Mouse (Mus musculus): ENCODE results near the gene Rasgef1b.

Gene Rasgef1b

DNA sequence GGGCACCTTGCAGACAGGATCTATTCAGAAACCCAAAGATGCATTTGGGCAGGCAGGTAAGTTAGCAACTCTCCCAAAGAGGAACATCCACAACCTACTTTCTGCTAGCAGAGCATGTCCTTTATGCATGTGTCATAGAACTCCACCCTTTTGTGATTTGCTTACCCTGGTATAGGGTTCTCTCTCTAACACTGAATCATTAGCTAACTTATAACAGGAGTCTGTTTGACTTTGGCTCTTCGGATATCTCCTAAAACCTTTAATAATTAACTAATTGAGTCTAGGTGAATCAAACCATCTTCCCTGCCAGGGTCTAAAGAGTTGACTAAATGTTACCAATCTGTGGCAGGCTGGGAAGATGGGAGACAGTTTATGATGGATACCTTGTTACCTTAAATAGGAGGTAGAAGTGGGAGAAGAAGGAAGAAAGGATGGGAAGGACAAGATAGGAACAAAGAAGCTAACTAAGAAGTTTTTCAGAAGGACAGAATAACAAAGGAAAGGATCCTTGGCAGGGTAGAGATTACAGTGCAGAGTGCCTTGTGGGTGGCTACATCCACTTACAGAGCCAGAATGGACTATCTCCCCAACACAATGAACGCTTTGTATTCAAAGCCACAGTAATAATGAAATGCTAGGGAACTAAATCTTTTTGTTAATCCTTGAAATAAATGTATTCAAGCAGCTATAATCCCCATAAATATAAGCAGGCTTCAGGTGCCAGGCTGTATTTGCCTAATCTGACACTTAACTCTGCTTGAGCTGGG lies 186.7 kb downstream of the Rasgef1b start:
- DNase-seq (ENCODE audit: low read depth, low spot score) = no peak

DNA sequence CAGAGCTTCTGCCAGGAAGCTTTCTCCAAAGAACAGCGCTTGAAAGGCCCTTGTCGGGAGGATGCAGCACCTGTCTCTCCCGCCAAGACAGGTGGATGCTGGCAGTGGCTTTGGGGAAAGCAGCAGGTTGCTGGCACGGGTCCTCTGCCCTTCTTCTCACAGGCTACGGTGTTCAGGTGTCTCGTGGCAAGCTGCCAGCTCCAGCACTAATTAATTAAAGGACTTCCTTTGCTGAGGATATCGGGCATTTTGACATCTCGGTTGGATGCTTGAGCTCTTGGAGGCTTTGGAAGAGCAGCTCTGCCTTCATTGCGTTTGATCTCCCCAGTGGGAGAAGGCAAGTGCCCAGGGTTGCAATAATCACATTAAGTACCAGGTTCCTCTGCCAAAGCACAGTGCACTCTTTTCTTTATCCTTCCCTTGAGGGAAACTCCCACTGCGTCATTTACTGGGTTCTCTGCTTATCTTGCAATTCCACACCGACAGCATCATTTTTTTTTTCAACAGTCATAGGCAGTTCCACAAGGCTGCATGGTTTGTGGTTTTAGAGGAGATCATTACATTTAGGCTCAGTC lies 187.5 kb downstream of the Rasgef1b start:
- no peak for DNase-seq (ENCODE audit: low read depth, low spot score)

DNA sequence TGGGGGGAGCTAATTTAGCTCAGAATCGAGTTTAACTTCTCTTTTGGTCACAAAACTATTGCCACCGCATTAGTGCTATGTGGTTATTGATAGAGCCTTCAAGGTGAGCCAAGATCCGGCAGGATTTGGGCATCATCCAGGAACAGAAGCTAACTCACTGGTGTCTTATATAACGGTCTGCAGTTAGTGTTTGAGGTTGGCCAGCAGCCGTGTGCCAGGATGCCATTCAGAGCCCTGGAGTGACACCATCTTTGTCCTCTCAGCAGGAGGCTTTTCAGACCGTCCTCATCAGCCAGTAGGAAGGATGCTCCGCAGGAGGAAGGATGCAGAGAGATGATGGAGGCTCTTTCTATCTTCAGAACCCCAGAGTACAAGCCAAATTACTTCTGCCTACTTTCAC lies 195.4 kb downstream of the Rasgef1b start:
- no peak for DNase-seq (ENCODE audit: low read depth, low spot score)

DNA sequence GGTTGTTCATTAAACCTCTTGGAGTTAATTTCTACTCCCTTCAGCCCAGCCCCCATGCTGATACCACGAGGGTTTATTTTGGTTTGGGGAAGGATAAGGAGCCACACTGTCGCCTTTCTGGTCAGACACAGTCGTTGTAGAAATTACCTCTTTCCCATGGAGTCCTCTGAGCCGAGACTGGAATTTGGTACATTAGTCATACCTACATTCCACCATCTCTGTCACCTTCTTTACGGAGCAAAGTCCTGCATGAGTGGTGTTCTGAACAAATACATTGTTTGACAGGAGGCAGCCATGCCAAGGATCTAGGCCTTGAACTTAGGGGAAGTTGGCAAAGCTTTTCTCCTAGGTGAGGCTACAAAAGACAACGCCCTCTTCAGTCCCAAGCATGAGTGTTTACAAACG lies 202.1 kb downstream of the Rasgef1b start:
- no peak for DNase-seq (ENCODE audit: low read depth, low spot score)

DNA sequence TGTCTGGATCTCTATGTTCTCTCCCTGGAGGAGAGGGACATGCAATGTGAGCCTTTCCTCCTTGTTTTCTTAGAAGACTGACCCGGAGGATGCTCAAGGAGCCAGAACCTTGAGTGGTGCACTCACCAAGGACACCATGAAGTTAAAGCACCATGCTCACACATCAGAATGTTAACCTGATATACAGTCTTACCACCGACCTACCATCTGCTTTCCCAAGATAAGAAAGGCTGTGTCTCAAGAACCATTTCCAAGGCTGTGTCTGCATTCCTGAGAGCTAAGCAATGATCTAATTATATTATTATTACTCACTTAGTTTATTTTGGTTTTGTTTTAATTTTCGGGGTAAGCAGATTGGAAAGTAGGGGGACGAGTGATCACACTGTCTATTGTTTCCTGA lies 203.2 kb downstream of the Rasgef1b start:
- no peak for DNase-seq (ENCODE audit: low read depth, low spot score)

DNA sequence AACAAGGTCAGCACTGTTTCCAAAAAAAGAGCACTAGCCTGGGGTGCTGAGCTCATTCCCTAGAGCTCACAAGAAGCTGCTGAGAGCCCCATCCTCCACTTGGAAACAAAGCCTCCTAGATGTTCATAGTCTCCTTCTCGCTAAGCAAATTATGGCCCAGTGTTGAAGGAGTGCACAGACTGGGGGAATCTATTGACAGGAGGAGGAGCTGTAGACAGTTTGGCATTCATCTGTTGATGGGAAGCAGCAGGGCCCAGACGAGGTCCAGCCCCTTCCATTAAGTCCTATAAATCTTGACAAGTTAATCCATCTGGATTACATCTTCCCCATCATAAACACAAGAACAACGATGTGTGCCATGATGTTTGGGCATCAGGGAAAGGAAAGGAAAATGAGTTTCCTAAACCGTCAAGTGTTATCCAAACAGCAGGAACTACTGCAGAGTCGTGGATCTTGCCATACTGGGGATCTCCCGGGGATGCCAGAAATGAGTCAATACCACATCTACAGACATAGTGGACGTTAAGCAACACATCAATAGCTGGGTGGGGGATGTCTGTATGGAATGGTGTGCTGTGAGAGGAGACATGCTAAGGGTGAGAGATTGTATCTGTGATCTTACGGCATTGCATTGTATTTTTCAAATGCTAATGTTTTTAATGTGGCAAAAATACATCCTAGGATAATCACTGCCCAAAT lies 206.1 kb downstream of the Rasgef1b start:
- DNase-seq (ENCODE audit: low read depth, low spot score) = no peak

DNA sequence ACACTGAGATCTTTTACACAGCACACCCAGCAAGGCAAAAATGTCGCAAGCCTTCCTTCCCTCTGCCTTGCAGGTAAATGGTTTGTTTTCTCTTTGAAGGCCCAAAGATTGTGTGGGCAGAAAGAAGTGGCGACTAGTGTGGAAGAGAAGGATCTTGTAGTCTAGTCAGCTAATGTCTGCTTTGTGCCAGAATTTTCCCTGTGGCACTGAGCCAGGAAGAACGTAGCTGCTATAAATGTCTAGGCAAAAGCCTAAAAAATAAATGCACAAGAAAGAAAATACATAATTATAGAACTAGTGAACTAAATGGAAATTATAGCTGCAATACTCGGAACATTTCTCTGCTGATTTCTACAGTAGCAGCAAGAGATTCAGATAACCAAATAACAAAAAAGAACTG lies 207.5 kb downstream of the Rasgef1b start:
- DNase-seq (ENCODE audit: low read depth, low spot score) = no peak

DNA sequence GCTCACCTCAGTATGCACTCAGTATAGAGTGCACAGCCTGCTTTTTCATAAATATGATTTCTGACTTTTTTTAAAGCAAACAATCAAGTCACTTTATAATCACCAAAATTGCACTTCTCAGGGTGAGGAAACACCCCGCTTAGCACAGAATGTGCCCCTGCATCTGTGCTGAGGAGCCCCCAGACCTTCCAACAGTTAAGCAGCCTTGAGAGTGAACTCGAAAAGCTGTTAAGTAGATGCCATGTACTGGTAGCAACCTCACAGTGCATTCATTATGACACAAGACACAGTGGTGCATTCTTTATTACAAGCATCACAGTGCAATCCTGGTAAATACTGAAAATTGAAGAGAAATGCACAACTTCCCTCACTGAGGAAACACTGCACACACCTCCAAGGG lies 209.3 kb downstream of the Rasgef1b start:
- DNase-seq (ENCODE audit: low read depth, low spot score) = no peak

DNA sequence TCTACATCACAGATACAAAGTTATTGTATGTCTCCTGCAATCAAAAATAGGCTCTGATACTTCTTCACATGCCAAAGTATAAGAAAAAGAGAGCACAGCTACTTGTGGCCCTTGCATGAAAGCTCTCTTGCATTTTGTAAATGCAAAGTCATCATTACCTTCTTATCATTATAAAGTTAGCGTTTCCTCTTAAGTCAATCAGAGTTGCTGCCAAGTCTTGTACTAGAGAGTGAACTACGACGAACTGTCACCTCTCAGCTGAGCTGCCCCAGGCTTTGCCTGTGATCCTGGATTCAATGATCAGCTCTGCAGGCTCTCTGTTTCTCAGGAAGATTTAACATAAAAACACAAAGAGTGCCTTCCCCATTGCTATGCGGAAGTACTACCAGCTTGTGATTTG lies 209.8 kb downstream of the Rasgef1b start:
- no peak for DNase-seq (ENCODE audit: low read depth, low spot score)

DNA sequence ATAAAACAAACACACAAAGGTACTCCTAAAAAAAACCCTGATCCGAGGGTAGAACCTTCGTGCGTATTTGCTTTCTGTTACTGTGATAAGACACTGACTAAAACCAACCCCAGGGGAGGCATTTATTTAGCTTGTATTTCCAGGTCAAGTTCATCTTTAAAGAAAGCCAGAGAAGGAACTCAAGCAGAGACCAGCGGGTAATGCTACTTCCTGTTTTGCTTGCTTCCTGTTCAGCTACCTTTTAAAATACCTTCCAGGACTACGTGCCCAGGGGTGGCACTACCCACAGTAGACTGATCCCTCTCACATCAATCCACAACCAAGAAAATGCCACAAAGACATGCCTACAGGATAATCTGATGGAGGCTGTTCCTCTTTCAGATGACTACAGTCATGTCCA lies 212.7 kb downstream of the Rasgef1b start:
- DNase-seq (ENCODE audit: low read depth, low spot score) = no peak

DNA sequence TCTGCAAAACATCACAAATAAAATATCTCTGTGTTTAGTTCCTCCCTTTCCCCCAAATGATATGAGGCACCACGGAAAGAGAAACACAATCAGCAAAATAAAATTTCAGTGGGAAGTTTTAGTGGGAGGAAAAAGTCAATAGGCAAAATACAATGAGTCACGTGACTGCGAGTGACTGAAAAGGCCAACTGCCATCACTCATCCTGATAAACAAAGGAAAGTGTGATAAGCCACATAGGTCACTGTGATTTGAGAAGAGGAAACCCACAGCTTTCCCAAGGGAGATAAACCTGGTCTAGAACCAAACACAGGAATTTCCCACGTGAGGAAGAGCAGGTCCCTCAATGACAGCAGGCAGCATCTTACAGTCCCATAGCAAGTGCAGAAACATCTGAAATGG lies 213.1 kb downstream of the Rasgef1b start:
- DNase-seq (ENCODE audit: low read depth, low spot score) = no peak

DNA sequence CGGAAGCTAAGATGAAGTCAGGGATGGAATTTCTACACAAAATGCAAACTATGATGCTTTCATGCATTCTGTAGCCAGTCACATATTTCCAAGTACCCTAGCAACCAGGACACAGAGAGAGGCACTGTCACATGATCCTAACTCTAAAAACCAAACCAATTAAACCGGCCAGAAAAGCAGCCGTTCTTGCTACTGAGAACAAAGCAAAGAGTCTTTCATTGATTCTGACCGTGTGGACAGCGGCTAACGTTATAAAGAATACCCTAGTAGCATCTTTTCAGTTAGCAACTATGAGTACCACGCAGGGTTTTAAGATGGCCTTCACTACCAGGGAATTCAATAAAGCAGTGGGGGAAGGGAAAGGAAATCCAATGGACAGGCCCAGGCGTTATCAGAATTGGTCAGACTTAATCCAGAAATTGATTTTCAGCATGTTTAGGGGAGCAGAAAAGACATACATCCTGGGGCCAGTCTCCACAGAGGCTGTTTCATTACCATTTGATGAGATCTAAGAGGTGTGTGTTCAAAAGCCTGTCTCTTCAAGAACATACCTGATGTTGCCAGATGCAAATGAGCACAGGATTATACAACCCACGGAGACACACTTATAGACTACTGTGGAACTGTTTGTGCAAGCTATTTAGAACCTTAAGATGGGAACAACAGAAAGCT lies 215.5 kb downstream of the Rasgef1b start:
- no peak for DNase-seq (ENCODE audit: low read depth, low spot score)

DNA sequence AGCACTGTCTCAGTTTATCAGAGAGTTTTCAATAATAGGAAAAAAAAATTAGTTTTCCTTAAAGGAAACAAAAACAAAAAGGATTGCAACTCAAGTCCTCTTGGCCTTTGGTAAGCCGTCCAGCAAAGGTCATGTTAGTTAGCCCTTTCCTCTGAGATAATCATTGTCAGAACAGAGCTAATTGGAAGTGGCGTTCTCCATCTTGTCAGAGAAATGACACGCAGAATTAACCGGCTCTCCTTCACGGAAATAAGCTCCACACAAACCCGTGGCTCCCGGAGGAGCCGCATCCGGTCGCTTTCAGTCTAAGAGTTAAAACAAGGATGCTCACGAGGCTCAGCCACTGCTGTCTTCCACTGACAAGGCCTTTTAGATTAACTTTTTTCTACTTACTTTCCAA lies 217.8 kb downstream of the Rasgef1b start:
- DNase-seq (ENCODE audit: low read depth, low spot score) = no peak

DNA sequence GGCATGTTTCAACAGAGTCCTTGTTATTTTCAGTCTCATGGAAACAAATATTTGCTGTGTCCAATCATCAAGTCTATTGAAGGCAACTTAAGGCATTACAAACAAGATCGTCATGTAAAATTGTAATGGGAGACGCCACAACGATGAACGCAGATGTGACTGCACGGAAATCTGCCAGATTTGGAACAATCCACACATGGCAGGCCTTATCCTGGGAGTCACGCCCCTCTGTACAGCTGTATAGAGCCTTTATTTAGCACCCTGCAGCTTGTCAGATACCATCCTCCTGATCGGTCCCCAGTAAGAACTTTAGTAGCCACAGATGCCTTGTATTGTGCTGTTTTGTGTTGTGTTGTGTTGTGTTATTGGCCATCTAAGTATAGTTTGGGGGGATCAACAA lies 222.8 kb downstream of the Rasgef1b start:
- no peak for DNase-seq (ENCODE audit: low read depth, low spot score)

DNA sequence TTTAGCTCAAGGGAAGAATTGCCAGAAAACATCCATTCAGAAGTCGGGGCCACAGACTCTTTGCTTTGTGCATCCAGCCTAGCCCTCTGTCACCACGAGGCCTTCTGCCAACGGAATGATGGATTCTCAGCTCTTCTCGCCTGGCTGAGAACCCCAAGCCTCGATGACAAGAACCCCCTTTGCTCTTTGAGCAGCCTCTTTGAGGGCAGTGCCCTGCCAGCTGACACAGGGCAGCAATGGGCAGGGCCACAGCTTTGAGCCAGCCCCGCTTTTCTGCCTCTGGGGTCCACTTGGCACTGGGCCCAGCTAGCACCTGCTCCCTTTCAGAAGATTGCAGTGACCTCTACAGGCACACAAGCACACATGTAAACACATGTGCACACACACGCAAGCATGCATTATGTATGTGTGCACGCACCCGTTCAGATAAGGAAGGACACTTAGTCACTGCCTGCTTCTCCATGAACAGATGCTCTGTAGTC lies 224.5 kb downstream of the Rasgef1b start:
- DNase-seq (ENCODE audit: low read depth, low spot score) = no peak

DNA sequence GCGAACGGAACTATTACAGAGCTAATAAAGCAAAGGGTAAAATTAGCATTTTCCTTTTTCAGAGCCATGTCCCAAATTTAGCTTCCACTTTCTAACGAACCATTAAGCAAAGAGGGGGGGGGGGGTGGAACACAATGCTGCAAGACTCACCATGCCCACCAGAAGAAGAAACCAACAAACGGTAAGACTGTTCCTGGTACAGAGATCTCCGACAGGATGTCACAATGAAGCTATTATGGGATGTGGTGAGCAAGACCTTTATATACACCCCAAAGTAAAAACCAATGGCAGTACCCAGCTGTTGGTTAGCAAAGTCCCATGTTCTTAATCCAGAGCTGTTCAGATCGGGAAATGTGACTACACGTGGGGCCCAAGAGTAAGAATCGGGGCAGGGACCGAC lies 226.2 kb downstream of the Rasgef1b start:
- DNase-seq (ENCODE audit: low read depth, low spot score) = no peak

DNA sequence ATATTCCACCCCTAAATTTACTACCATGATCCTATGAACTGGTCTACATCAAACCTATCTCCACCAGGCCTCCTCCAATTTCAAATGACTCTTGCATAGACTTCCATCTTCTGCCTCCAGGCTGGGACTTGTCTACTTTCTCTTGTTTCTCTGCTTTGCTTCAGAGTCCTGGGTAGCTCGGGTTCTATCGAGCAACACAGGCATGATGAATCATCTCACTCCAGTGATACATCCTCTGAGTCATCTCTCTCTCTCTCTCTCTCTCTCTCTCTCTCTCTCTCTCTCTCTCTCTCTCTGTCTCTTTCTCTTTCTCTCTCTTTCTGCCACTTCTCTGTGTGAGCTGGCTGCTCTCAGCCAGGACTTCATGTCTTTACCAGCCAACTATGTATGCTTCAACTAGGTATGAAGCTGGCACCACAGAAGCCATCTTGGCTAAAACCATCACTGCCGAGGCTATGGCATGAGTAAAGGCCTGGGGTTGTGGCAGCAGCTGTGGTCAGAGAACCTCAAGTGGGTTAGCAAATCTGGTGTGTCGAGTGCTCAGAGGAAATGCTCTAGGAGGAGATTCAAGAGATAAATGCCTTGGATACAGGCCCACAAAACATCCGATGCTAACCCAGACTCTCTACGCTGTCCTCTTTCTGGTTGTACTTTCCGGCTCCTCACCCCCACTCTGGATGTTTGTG lies 229.3 kb downstream of the Rasgef1b start:
- peak; percentile 41 for DNase-seq (ENCODE audit: low read depth, low spot score)

DNA sequence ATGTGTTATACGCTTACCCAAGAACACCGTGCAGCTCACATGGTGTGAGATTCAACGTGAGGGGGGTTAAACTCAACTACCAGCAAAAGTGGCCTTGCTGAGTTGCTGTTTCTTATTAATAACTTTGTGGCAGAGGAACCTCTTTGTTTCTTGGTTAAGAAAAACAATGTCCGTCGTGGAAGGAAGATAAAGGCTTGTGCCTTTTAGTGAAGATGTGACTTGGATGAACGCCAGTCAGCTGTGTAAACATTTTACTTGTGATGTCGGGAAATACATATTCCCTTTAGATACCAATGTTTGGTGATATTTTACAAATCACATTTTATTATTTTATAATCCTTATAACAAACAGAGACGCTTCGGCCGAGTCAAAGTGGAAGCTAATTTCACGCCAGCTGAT lies 231.0 kb downstream of the Rasgef1b start:
- no peak for DNase-seq (ENCODE audit: low read depth, low spot score)

DNA sequence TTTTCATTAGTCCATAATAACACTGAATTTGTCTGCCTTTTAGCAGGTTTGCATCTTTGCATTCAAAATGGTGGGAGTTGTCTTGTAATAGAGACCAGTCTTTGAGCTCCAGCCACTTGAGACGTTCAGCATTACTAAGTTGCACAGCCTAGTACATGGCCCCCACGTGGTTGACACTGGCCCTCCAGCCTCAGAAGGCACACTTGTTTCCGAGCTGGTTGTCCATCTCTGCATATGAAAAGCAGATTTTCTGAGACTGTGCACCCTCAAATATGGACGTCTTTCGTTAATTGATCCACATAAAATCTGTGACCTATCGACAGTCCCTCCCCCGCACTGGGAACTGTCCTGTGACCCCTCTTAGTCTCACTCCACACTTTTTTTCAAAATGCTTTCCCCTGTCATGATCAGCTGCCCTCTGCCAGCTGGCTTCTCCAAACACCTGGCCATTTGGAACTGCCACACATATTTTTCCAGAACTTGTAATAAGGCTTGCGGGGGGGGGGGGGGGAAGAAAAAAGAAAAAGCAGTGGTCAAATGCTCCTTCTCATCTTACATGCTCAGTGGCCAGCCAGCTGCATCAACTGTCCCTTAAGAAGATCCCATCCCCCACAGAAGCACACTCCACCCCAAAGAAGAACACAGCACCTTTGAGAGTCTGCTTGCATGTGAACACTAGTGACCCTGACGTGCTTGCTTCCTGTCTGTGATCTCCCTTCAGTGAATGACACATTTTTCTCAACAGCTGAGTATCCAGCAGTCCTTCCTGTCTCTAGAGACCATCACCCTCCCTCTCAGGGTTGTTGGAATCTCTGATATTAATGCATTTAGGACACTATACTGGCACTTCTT lies 231.7 kb downstream of the Rasgef1b start:
- DNase-seq (ENCODE audit: low read depth, low spot score) = no peak

DNA sequence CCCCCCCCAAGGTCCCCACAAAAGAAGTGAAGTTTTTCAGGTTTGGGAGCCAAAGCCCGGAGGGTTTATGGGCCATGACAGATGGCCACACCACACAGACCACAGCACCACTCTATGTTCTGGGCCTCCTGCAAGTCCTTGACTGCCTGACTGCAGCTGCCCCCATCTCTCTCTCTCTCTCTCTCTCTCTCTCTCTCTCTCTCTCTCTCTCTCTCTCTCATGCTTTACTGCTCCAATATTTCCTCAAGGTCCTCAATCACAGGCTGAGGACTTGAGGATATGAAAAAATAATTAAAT lies 232.8 kb downstream of the Rasgef1b start:
- DNase-seq (ENCODE audit: low read depth, low spot score) = no peak

Data from CD4-positive, CD25-positive, alpha-beta regulatory T cell, adult 2 months (primary cell).